ENCODE assay signal across 14 mouse cellular contexts in the genomic region with DNA sequence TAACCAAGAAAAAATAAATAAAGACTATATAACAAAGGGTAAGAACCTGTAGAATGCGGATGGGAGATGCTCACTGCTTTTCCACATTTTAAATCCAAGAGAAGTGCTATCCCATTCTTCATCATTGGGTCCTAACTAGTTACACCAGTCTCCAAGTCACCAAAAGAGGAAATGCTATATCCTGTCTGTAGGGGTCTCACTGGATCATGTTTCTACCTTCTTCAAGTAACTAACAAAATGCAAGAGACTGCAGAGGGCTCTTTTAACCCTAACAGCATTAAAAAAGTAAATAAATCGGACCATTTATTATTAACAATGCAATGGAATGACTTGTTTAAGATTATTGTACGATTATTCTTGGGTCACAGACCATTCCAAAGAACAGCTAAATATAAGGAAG. TPM values are rescaled to one million over a fixed set of nuclear protein-coding genes. Genes with fewer than 3 reads are reported as not detected.
A peak's percentile ranks its signal among the peaks of the same experiment; 100 is the strongest.
DNase-seq lines count a peak whose midpoint lies in the region; ATAC-seq and TF ChIP-seq lines count a peak whose summit lies in the region.
"Had no signal": no experiment of that assay in that cellular context is flagged by ENCODE, and none has a peak within 500 bp of the region (broad histone marks: within the 10 kb centered on the region; RNA-seq: fewer than 3 reads in every experiment).

No protein-coding gene starts in this region.

- H3K27ac ChIP-seq in CH12.LX (ENCODE audit: insufficient read depth, low read depth), result no peak overlapping the region
- no peak overlapping the region for H3K27ac ChIP-seq in liver, embryonic 12.5 days
- H3K27ac ChIP-seq: liver, embryonic 14.5 days had no signal

- DNase-seq in heart, adult 8-10 months (ENCODE audit: low spot score), result peak; percentile 40
- DNase-seq in heart, postnatal 36 days, result no peak
- DNase-seq in left cerebral cortex, postnatal 14 days (ENCODE audit: low spot score in 2 of 2), result peak; percentile 24 to 60
- no peak for DNase-seq in left cerebral cortex, adult 8-10 months (ENCODE audit: low spot score in 2 of 2)
- peak; percentile 41 for DNase-seq in CH12.LX (ENCODE audit: extremely low read depth)
- peak; percentile 80 for DNase-seq in brain, embryonic 14.5 days (ENCODE audit: low read depth)
- DNase-seq: adrenal gland, postnatal 10 days; cerebellum, adult 11 months; thymus, postnatal 14 days had no signal

- intact Hi-C loops in heart, postnatal 36 days (cut with DNase I), result loop anchor here (1.0 to 10.0 kb wide), 2 partner anchors 159 to 269 kb away; partner anchors contain the start of gene Rnf13
- intact Hi-C loops in left cerebral cortex, postnatal 14 days (cut with DNase I), result no loop called here

- no peak overlapping the region for H3K4me3 ChIP-seq in CH12.LX (replicated peaks in 1 of 3; ENCODE audit: low read depth in 2 of 3, low read length in 2 of 3, poor library complexity in 1 of 3)
- no peak overlapping the region for H3K4me3 ChIP-seq in liver, embryonic 12.5 days

- no peak for TF ChIP-seq EP300 in CH12.LX (IDR thresholded peaks at IDR 0.05; ENCODE audit: low read length)

- H3K27me3 ChIP-seq in CH12.LX (replicated peaks), result no peaks in the 10 kb centered on the region
- H3K27me3 ChIP-seq in liver, embryonic 12.5 days (replicated peaks), result no peaks in the 10 kb centered on the region

- no peak overlapping the region for H3K4me2 ChIP-seq in CH12.LX (ENCODE audit: insufficient read depth, low read depth, poor library complexity, severe bottlenecking)
- H3K4me2 ChIP-seq in liver, embryonic 12.5 days, result no peak overlapping the region

- peaks cover 0 to 13% of the 10 kb centered on the region in 2 experiments; a peak in 1 of 4 replicates for H3K4me1 ChIP-seq in CH12.LX (ENCODE audit: control insufficient read depth in 1 of 2, insufficient read depth in 2 of 2)
- H3K4me1 ChIP-seq in liver, embryonic 12.5 days, result 0 out of 2 replicates have a peak, but pooled peaks cover 4% of the 10 kb centered on the region

- ATAC-seq in CD4-positive, CD25-positive, alpha-beta regulatory T cell, adult 4 months, result no peak
- no peak for ATAC-seq in liver, embryonic 12.5 days

- TF ChIP-seq POLR2A in CH12.LX (IDR thresholded peaks at IDR 0.05; ENCODE audit: low read depth, low read length), result no peak
- TF ChIP-seq POLR2A in brain, embryonic 14.5 days (IDR thresholded peaks at IDR 0.05; ENCODE audit: borderline replicate concordance, extremely low read depth, insufficient read depth, insufficient read length, poor library complexity, severe bottlenecking), result no peak

- no peaks in the 10 kb centered on the region for H3K9me3 ChIP-seq in CH12.LX (replicated peaks; ENCODE audit: low read length)
- no peaks in the 10 kb centered on the region for H3K9me3 ChIP-seq in liver, embryonic 12.5 days (replicated peaks)

- peak; percentile 83 for TF ChIP-seq RAD21 in CH12.LX (IDR thresholded peaks at IDR 0.05; ENCODE audit: low read depth, low read length)

- TF ChIP-seq CTCF in CH12.LX (conservative IDR thresholded peaks at IDR 0.05 in 1 of 2, IDR thresholded peaks at IDR 0.05 in 1 of 2; ENCODE audit: low read depth in 2 of 2, low read length in 2 of 2), result peak in 1 of 2 experiments; percentile 83; a peak in 2 of 4 replicates
- 0 out of 2 replicates have a peak, but pooled peaks have one; percentile 4 for TF ChIP-seq CTCF in brain, embryonic 14.5 days (IDR thresholded peaks at IDR 0.05; ENCODE audit: borderline replicate concordance, extremely low read depth, insufficient read depth, insufficient read length)

- peaks cover 21 to 49% of the 10 kb centered on the region in 2 experiments for H3K36me3 ChIP-seq in CH12.LX (replicated peaks in 1 of 2; ENCODE audit: control insufficient read depth in 1 of 2, insufficient read depth in 1 of 2, low read length in 1 of 2)
- H3K36me3 ChIP-seq in liver, embryonic 12.5 days, result no peaks in the 10 kb centered on the region
- H3K36me3 ChIP-seq: G1E had no signal

- no peaks in the 10 kb centered on the region for H3K79me2 ChIP-seq in CH12.LX (replicated peaks; ENCODE audit: control insufficient read depth, extremely low read depth, insufficient read depth, poor library complexity, severe bottlenecking)

- in situ Hi-C loops in CH12.LX (cut with MboI; ENCODE audit: low pct_ligation_motif_present, low pct_unique_long_range_greater_than_20kb, low sequenced_read_pairs), result loop anchor here (25.0 kb wide), 1 partner anchor 346 kb away; no protein-coding TSS in a partner anchor

- no peak overlapping the region for H3K9ac ChIP-seq in CH12.LX (ENCODE audit: insufficient read depth, low read depth)
- no peak overlapping the region for H3K9ac ChIP-seq in liver, embryonic 12.5 days
- H3K9ac ChIP-seq: liver, embryonic 14.5 days had no signal

- dilution Hi-C loops in CH12.LX (cut with MboI; ENCODE audit: extremely low pct_ligation_motif_present, extremely low pct_unique_long_range_greater_than_20kb, low sequenced_read_pairs), result no loop called here

- 44% methylated on average over 3 of the region's 3 CpGs for WGBS in liver, embryonic 12.5 days (ENCODE audit: insufficient replicate concordance)

TF ChIP-seq in CH12.LX, 34 proteins besides CTCF, POLR2A, EP300 and RAD21:
- TF ChIP-seq MAZ (IDR thresholded peaks at IDR 0.05; ENCODE audit: low read depth, low read length) (no peak), ELF1 (IDR thresholded peaks at IDR 0.05; ENCODE audit: low read depth, low read length) (0 out of 2 replicates have a peak, but pooled peaks have one; percentile 20), NRF1 (IDR thresholded peaks at IDR 0.05; ENCODE audit: low read depth, low read length) (no peak), HCFC1 (IDR thresholded peaks at IDR 0.05; ENCODE audit: low read depth, low read length) (no peak), JUN (IDR thresholded peaks at IDR 0.05; ENCODE audit: insufficient read depth, low read depth, low read length) (no peak), CHD2 (IDR thresholded peaks at IDR 0.05; ENCODE audit: low read length) (no peak), PAX5 (IDR thresholded peaks at IDR 0.05; ENCODE audit: low read length) (no peak), NELFE (IDR thresholded peaks at IDR 0.05; ENCODE audit: low read depth, low read length) (0 out of 2 replicates have a peak, but pooled peaks have one; percentile 27), CHD1 (IDR thresholded peaks at IDR 0.05; ENCODE audit: low read depth, low read length) (no peak), TBP (conservative IDR thresholded peaks at IDR 0.05; ENCODE audit: low read depth, low read length) (no peak), USF2 (conservative IDR thresholded peaks at IDR 0.05; ENCODE audit: low read depth, low read length) (no peak), TCF12 (IDR thresholded peaks at IDR 0.05; ENCODE audit: low read depth, low read length) (no peak), SMC3 (IDR thresholded peaks at IDR 0.05; ENCODE audit: low read depth, low read length) (peak; percentile 69), GABPA (IDR thresholded peaks at IDR 0.05; ENCODE audit: insufficient replicate concordance, low read depth, low read length) (no peak), ZC3H11A (IDR thresholded peaks at IDR 0.05; ENCODE audit: low read depth, low read length) (peak; percentile 46), SIN3A (IDR thresholded peaks at IDR 0.05; ENCODE audit: low read length) (no peak), E2F4 (IDR thresholded peaks at IDR 0.05; ENCODE audit: insufficient replicate concordance, low read depth, low read length) (no peak), ZMIZ1 (IDR thresholded peaks at IDR 0.05; ENCODE audit: low read depth, low read length) (no peak)

RNA-seq across cellular contexts. Expression of gene Tm4sf4, which starts 41.2 kb away (rescaled TPM):
- not detected for total RNA-seq in heart, adult 8-10 months (2022)
- not detected for total RNA-seq in heart, postnatal 36 days (2021)
- total RNA-seq in left cerebral cortex, postnatal 14 days (2021), result not detected
- not detected for total RNA-seq in left cerebral cortex, adult 8-10 months (2022)
- total RNA-seq in CH12.LX (2012; rRNA removed), result not detected in 2 replicates
- not detected in 2 replicates for total RNA-seq in CH12.LX (2014; rRNA removed)
- polyA plus RNA-seq in CH12.LX (2012; ENCODE audit: insufficient read length, low read depth), result not detected in 2 replicates
- polyA plus RNA-seq in brain, embryonic 14.5 days (2012; rRNA removed), result 0.08 TPM in 1 of 2 replicates, not detected in the other
- polyA plus RNA-seq in CD4-positive, CD25-positive, alpha-beta regulatory T cell, adult 4 months (2017; shearing (Covaris generic)), result not detected
- polyA plus RNA-seq in liver, embryonic 12.5 days (2016; fragmentation: Nextera tagmentation; extraction: Ambion mirVana), result 17.1 and 18.8 TPM in 2 replicates
- total RNA-seq: G1E; layer of hippocampus, postnatal 25 days had no signal
- polyA plus RNA-seq: G1E had no signal

Comparison
In these comparisons a context has a peak if more than half of its experiments do, and no peak if none do; other contexts are left out.
1. DNase-seq: peak in heart, adult 8-10 months (single experiment), left cerebral cortex, postnatal 14 days (2 of 2), CH12.LX (single experiment) and brain, embryonic 14.5 days (single experiment); none in heart, postnatal 36 days (0 of 2) and left cerebral cortex, adult 8-10 months (0 of 2).